Mouse (Mus musculus) ES-Bruce4 (cell line): ENCODE measurements around the gene Ptpro. TPM values are rescaled to one million over a fixed set of nuclear protein-coding genes. Genes with fewer than 3 reads are reported as not detected.

Source experiments
- H3K27ac ChIP-seq: 2 replicates; pipeline ENCODE4 v1.5.1; 2012; ENCODE audit warnings: low read length, inconsistent platforms; ENCODE audit not compliant: insufficient read depth
- H3K27me3 ChIP-seq: 2 replicates; pipeline ENCODE4 v1.6.1; 2012; ENCODE audit warnings: mild to moderate bottlenecking, low read length, inconsistent platforms; ENCODE audit not compliant: control insufficient read depth, poor library complexity, insufficient read depth, severe bottlenecking
- H3K36me3 ChIP-seq: 2 replicates; pipeline ENCODE4 v1.6.1; 2012; ENCODE audit warnings: inconsistent platforms, mild to moderate bottlenecking, low read length, moderate library complexity; ENCODE audit not compliant: control insufficient read depth, poor library complexity, insufficient read depth, severe bottlenecking
- H3K4me1 ChIP-seq: one replicate; pipeline ENCODE4 v1.8.1; 2011; ENCODE audit warnings: low read length; ENCODE audit not compliant: control insufficient read depth, insufficient read depth
- H3K4me3 ChIP-seq: 2 replicates; pipeline ENCODE4 v1.5.1; 2011; ENCODE audit warnings: low read depth, mild to moderate bottlenecking, low read length
- H3K9ac ChIP-seq: 2 replicates; pipeline ENCODE4 v1.6.1; 2012; ENCODE audit warnings: low read depth, mild to moderate bottlenecking, inconsistent platforms; ENCODE audit not compliant: poor library complexity, severe bottlenecking
- H3K9me3 ChIP-seq: replicated peaks from 2 replicates; pipeline ENCODE4 v1.6.1; 2012; ENCODE audit warnings: mild to moderate bottlenecking, low read length, inconsistent platforms; ENCODE audit not compliant: control insufficient read depth, poor library complexity, insufficient read depth, severe bottlenecking
- CTCF ChIP-seq: IDR thresholded peaks from one replicate; pipeline ENCODE4 v1.8.1; 2011; ENCODE audit warnings: low read depth, low read length
- EP300 ChIP-seq: IDR thresholded peaks from 2 replicates; pipeline ENCODE4 v1.6.1; 2011; ENCODE audit warnings: low read depth, low read length; ENCODE audit not compliant: insufficient read depth
- POLR2A ChIP-seq: IDR thresholded peaks from one replicate; pipeline ENCODE4 v1.8.1; 2011; ENCODE audit warnings: low read length; ENCODE audit not compliant: insufficient read depth
- polyA plus RNA-seq: library from polyadenylated mRNA; stranded (reverse); fragments of >200 nt; gene quantifications from 2 replicates; pipeline ENCODE4 v1.2.4, GENCODE M21; 2011; ENCODE audit warnings: low read depth; ENCODE audit not compliant: missing spikeins, insufficient read depth, insufficient read length

The Ptpro gene
- polyA plus RNA-seq, 1 experiment: not detected

DNA sequence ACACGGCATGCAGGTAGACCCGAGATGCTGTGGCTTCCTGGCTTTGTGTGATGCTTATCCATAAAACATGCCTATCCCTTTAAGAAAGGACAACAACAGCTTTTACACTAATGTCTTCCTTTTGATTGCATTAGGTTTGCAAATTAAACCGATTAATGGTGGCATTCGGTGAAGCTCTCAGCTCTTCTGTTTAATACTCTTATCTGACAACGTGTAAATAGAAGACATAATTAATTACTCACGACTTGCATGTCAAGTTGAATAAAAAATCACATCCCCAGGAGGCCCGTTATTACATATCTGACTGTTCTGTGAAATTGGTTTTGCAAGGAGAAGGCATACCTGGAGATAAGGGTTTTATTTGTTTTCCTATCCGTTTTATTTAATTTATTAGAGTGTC lies 15.9 kb downstream of the Ptpro start:
- Histone ChIP-seq H3K27me3 (no peaks in the 10 kb centered on the region), H3K36me3 (no peaks in the 10 kb centered on the region), H3K9me3 (no peaks in the 10 kb centered on the region), H3K4me1 (no peaks in the 10 kb centered on the region), H3K4me3 (no peak overlapping the region), H3K9ac (no peak overlapping the region), H3K27ac (no peak overlapping the region)
- TF ChIP-seq CTCF (no peak), EP300 (no peak), POLR2A (no peak)

DNA sequence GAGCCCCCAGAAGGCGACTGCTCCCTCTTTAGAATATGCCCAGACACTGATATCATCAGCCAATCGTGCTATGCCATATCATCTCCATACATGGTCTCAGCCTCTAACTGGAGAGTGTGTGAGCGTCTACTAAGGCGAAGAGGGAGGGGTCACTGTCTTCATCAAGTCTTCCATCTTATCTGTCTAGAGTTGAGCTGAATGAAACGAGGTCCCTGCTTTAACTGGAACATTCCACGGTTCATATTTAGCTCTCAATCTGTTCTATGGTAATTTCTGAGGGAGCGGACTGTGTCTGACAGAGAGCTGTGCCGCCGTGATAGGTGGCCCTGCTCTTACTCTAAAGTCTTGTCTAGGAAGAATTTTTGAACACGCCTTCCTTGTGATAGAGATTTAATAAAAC lies 16.5 kb downstream of the Ptpro start:
- TF ChIP-seq POLR2A: no peak
- TF ChIP-seq CTCF: no peak
- TF ChIP-seq EP300: no peak
- Histone ChIP-seq H3K4me3 (no peak overlapping the region), H3K27ac (no peak overlapping the region), H3K36me3 (no peaks in the 10 kb centered on the region), H3K27me3 (no peaks in the 10 kb centered on the region), H3K9me3 (no peaks in the 10 kb centered on the region), H3K4me1 (no peaks in the 10 kb centered on the region), H3K9ac (no peak overlapping the region)

DNA sequence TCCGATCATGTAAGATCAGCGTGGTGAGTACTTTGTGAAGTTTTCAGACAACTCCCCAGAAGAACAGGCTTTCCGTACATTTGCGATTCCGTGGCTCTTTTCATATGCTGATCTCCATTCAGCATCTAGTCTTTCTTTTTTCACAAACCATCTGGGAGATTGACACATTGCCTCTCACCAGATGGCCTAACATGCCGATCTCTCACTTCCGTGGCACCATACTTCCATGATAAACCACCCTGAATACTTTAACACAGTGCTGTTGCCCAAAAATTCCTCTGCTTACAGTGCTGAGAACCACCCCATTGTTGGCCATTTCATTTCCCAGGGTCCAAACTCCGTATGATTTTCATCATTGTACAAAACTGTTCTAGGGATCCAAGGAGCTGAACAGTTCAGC lies 20.4 kb downstream of the Ptpro start:
- H3K27ac ChIP-seq: no peak overlapping the region

GRCm38 (mm10) chr6:137277587-137277994 lies 25.5 kb downstream of the Ptpro start:
- H3K36me3 ChIP-seq: no peaks in the 10 kb centered on the region
- H3K27ac ChIP-seq: no peak overlapping the region
- H3K9ac ChIP-seq: no peak overlapping the region
- H3K9me3 ChIP-seq: no peaks in the 10 kb centered on the region
- no peak for TF ChIP-seq EP300
- no peak for TF ChIP-seq CTCF
- TF ChIP-seq POLR2A: no peak
- no peaks in the 10 kb centered on the region for H3K27me3 ChIP-seq
- no peak overlapping the region for H3K4me3 ChIP-seq
- no peaks in the 10 kb centered on the region for H3K4me1 ChIP-seq

More for the DNA sequence above, 20.4 kb downstream of the Ptpro start:
- no peaks in the 10 kb centered on the region for H3K36me3 ChIP-seq
- H3K4me1 ChIP-seq: no peaks in the 10 kb centered on the region
- H3K9ac ChIP-seq: no peak overlapping the region
- no peaks in the 10 kb centered on the region for H3K9me3 ChIP-seq
- no peak for TF ChIP-seq EP300
- no peak for TF ChIP-seq CTCF
- TF ChIP-seq POLR2A: no peak
- H3K4me3 ChIP-seq: no peak overlapping the region
- no peaks in the 10 kb centered on the region for H3K27me3 ChIP-seq

- Histone ChIP-seq H3K27me3 (no peaks in the 10 kb centered on the region), H3K4me1 (no peaks in the 10 kb centered on the region), H3K27ac (no peak overlapping the region), H3K4me3 (no peak overlapping the region), H3K36me3 (no peaks in the 10 kb centered on the region), H3K9me3 (no peaks in the 10 kb centered on the region), H3K9ac (no peak overlapping the region)
- TF ChIP-seq POLR2A (no peak), EP300 (no peak), CTCF (no peak)
Observed at GRCm38 (mm10) chr6:137279576-137279975, 27.5 kb downstream of the Ptpro start.

GRCm38 (mm10) chr6:137281541-137282049 lies 29.5 kb downstream of the Ptpro start:
- H3K9me3 ChIP-seq: no peaks in the 10 kb centered on the region
- no peak overlapping the region for H3K9ac ChIP-seq
- no peaks in the 10 kb centered on the region for H3K36me3 ChIP-seq
- no peaks in the 10 kb centered on the region for H3K4me1 ChIP-seq
- no peak overlapping the region for H3K27ac ChIP-seq
- no peaks in the 10 kb centered on the region for H3K27me3 ChIP-seq
- no peak overlapping the region for H3K4me3 ChIP-seq
- TF ChIP-seq POLR2A (no peak), EP300 (no peak), CTCF (no peak)
